Mouse (Mus musculus) common myeloid progenitor, adult 5-6 weeks (primary cell): ENCODE results near the gene 2410004B18Rik. TPM values are rescaled to one million over a fixed set of nuclear protein-coding genes. Genes with fewer than 3 reads are reported as not detected.

Experiments
- ATAC-seq: replicated peaks from 2 replicates; pipeline ENCODE4 v1.8.0; 2016; ENCODE audit warnings: low read depth, mild to moderate bottlenecking, moderate TSS enrichment, inconsistent platforms; ENCODE audit not compliant: poor library complexity, severe bottlenecking
- total RNA-seq: library from RNA; stranded (forward); fragments of 200-1000, 187-1606 nt; gene quantifications from 2 replicates; pipeline ENCODE4 v1.2.3, GENCODE M21; 2017

Gene 2410004B18Rik
- total RNA-seq, 1 experiment from 2014 or later: 17.0 TPM

- ATAC-seq: peak; percentile 85
Observed at GRCm38 (mm10) chr3:145993481-145994201, 55.8 kb downstream of the 2410004B18Rik start.

Other genes starting within 250 kb of the 2410004B18Rik start
- gene Ddah1, start 179.3 kb upstream of the 2410004B18Rik start, total RNA-seq: not detected in 2 replicates
- 50.3 and 52.5 TPM in 2 replicates for gene Bcl10, start 15.2 kb upstream of the 2410004B18Rik start, total RNA-seq
- gene Syde2, start 49.9 kb downstream of the 2410004B18Rik start, total RNA-seq: 11.8 and 14.1 TPM in 2 replicates
- gene Wdr63, start 170.1 kb downstream of the 2410004B18Rik start, total RNA-seq: not detected in 2 replicates
- gene Mcoln3, start 179.4 kb downstream of the 2410004B18Rik start, total RNA-seq: 0.18 and 3.4 TPM in 2 replicates
- 8.2 and 11.1 TPM in 2 replicates for gene Mcoln2, start 211.8 kb downstream of the 2410004B18Rik start, total RNA-seq